Mouse (Mus musculus): ENCODE measurements around the gene Prr18.

- TF ChIP-seq CTCF (IDR thresholded peaks at IDR 0.05; ENCODE audit: control insufficient read depth, insufficient read depth, insufficient read length) (no peak), USF1 (IDR thresholded peaks at IDR 0.05; ENCODE audit: low read depth) (no peak), MYOG (IDR thresholded peaks at IDR 0.05; ENCODE audit: control insufficient read depth, extremely low read depth, insufficient read length) (no peak), MYOD1 (IDR thresholded peaks at IDR 0.05; ENCODE audit: control insufficient read depth, insufficient read length, low read depth) (no peak), MAX (IDR thresholded peaks at IDR 0.05) (no peak)
Observed at GRCm38 (mm10) chr17:8351088-8351487, 13.8 kb downstream of the Prr18 start.

Data from C2C12 (cell line).